In genomic region chr14:75786868-75787793, GRCm38 (mm10) we compare ENCODE assay signal across 8 mouse cellular contexts. TPM values are rescaled to one million over a fixed set of nuclear protein-coding genes. Genes with fewer than 3 reads are reported as not detected.
DNase-seq lines count a peak whose midpoint lies in the region; ATAC-seq and TF ChIP-seq lines count a peak whose summit lies in the region.

TSS of gene Slc25a30 (minus strand) at chr14:75787037.

- peak; percentile 98 for TF ChIP-seq POLR2A in heart, adult 2 months (IDR thresholded peaks at IDR 0.05; ENCODE audit: insufficient read depth, low read depth, low read length)
- peak; percentile 71; the same call in 1 of the 2 replicates for TF ChIP-seq POLR2A in limb, embryonic 14.5 days (IDR thresholded peaks at IDR 0.05; ENCODE audit: borderline replicate concordance, extremely low read depth, insufficient read depth, insufficient read length)

- peaks cover 5% of the 10 kb centered on the region; the same call in 1 of the 2 replicates for H3K4me1 ChIP-seq in embryonic facial prominence, embryonic 14.5 days (ENCODE audit: control insufficient read depth, insufficient read depth, low read length)
- H3K4me1 ChIP-seq in heart, adult 2 months (ENCODE audit: control insufficient read depth, insufficient read depth, low read length) = peaks cover 4% of the 10 kb centered on the region
- 0 out of 2 replicates have a peak, but pooled peaks cover 3% of the 10 kb centered on the region for H3K4me1 ChIP-seq in limb, embryonic 14.5 days (ENCODE audit: control insufficient read depth, insufficient read depth, low read length)
- H3K4me1 ChIP-seq in midbrain, postnatal 0 days (ENCODE audit: insufficient read depth, low read length) = no peaks in the 10 kb centered on the region

- peak within 1 kb of the TSS; percentile 76 for H3K9ac ChIP-seq in embryonic facial prominence, embryonic 14.5 days (ENCODE audit: low read depth, low read length)
- H3K9ac ChIP-seq in heart, adult 2 months (ENCODE audit: low read depth, low read length) = peak within 1 kb of the TSS; percentile 90
- H3K9ac ChIP-seq in limb, embryonic 14.5 days (ENCODE audit: low read depth, low read length, severe bottlenecking) = peak within 1 kb of the TSS; percentile 71
- H3K9ac ChIP-seq in midbrain, postnatal 0 days (replicated peaks; ENCODE audit: low read length, poor library complexity, severe bottlenecking) = peak within 1 kb of the TSS; percentile 86

- no peaks in the 10 kb centered on the region for H3K9me3 ChIP-seq in embryonic facial prominence, embryonic 14.5 days (ENCODE audit: control insufficient read depth, low read length)
- no peaks in the 10 kb centered on the region for H3K9me3 ChIP-seq in limb, embryonic 14.5 days (ENCODE audit: control insufficient read depth, low read length)
- no peaks in the 10 kb centered on the region for H3K9me3 ChIP-seq in midbrain, postnatal 0 days (ENCODE audit: low read length)

- H3K27ac ChIP-seq in embryonic facial prominence, embryonic 14.5 days (replicated peaks; ENCODE audit: low read depth, low read length) = 0 out of 2 replicates have a peak within 1 kb of the TSS, but pooled peaks have one; percentile 55
- H3K27ac ChIP-seq in heart, adult 2 months = peak within 1 kb of the TSS; percentile 95
- peak within 1 kb of the TSS; percentile 52 for H3K27ac ChIP-seq in limb, embryonic 14.5 days (replicated peaks; ENCODE audit: low read depth, low read length)
- H3K27ac ChIP-seq in midbrain, postnatal 0 days (ENCODE audit: low read depth, low read length) = peak within 1 kb of the TSS; percentile 92

- peak; percentile 95 for DNase-seq in 3T3-L1 (ENCODE audit: low read depth, low spot score)
- peak; percentile 91 to 93 for DNase-seq in adrenal gland, postnatal 4 days (ENCODE audit: low spot score in 2 of 2)
- peak; percentile 98 for DNase-seq in embryonic facial prominence, embryonic 14.5 days (ENCODE audit: low spot score)
- DNase-seq in heart, adult 2 months = peak; percentile 98 to 99
- peak; percentile 99 for DNase-seq in kidney, adult 9 months
- peak; percentile 96 for DNase-seq in limb, embryonic 14.5 days (ENCODE audit: low spot score)
- peak; percentile 97 for DNase-seq in midbrain, postnatal 0 days (ENCODE audit: low spot score)
- peak; percentile 94 to 95 for DNase-seq in spleen, postnatal 14 days (ENCODE audit: low spot score in 2 of 2)

- intact Hi-C loops in heart, adult 2 months (cut with DNase I) = loop anchor here (1.0 to 2.0 kb wide), 2 partner anchors 32 to 42 kb away; partner anchors contain the start of gene Cog3

- H3K27me3 ChIP-seq in embryonic facial prominence, embryonic 14.5 days (replicated peaks; ENCODE audit: control insufficient read depth, insufficient read depth, low read length) = peaks cover 21% of the 10 kb centered on the region
- H3K27me3 ChIP-seq in heart, adult 2 months (ENCODE audit: control insufficient read depth, insufficient read depth, low read length) = no peaks in the 10 kb centered on the region
- no peaks in the 10 kb centered on the region for H3K27me3 ChIP-seq in limb, embryonic 14.5 days (ENCODE audit: control insufficient read depth, insufficient read depth, low read length)
- H3K27me3 ChIP-seq in midbrain, postnatal 0 days (ENCODE audit: insufficient read depth, low read length) = no peaks in the 10 kb centered on the region

- H3K4me2 ChIP-seq in embryonic facial prominence, embryonic 14.5 days (ENCODE audit: low read depth, low read length) = peak within 1 kb of the TSS; percentile 88
- H3K4me2 ChIP-seq in limb, embryonic 14.5 days (replicated peaks; ENCODE audit: low read depth, low read length, severe bottlenecking) = peak within 1 kb of the TSS; percentile 89
- peak within 1 kb of the TSS; percentile 57 for H3K4me2 ChIP-seq in midbrain, postnatal 0 days (ENCODE audit: low read depth, low read length, poor library complexity, severe bottlenecking)

- no peak for TF ChIP-seq EP300 in heart, adult 2 months (IDR thresholded peaks at IDR 0.05; ENCODE audit: insufficient read depth, low read depth, low read length)

- H3K4me3 ChIP-seq in embryonic facial prominence, embryonic 14.5 days (ENCODE audit: low read depth, low read length) = peak within 1 kb of the TSS; percentile 73
- peak within 1 kb of the TSS; percentile 90 for H3K4me3 ChIP-seq in heart, adult 2 months
- H3K4me3 ChIP-seq in limb, embryonic 14.5 days (replicated peaks; ENCODE audit: low read length) = peak within 1 kb of the TSS; percentile 74
- peak within 1 kb of the TSS; percentile 77 for H3K4me3 ChIP-seq in midbrain, postnatal 0 days (ENCODE audit: low read depth, low read length)

- ATAC-seq in embryonic facial prominence, embryonic 14.5 days (ENCODE audit: low read depth) = peak; percentile 99
- ATAC-seq in limb, embryonic 14.5 days (ENCODE audit: low FRiP score, low read depth) = peak; percentile 98
- ATAC-seq in midbrain, postnatal 0 days (ENCODE audit: low FRiP score) = peak; percentile 98

- WGBS in embryonic facial prominence, embryonic 14.5 days = 7% methylated on average over 39 of the region's 51 CpGs
- 3% methylated on average over 51 of the region's 51 CpGs for WGBS in heart, adult 2 months
- WGBS in limb, embryonic 14.5 days = 6% methylated on average over 50 of the region's 51 CpGs
- WGBS in midbrain, postnatal 0 days = 6% methylated on average over 51 of the region's 51 CpGs

- no peak for TF ChIP-seq CTCF in heart, adult 2 months (IDR thresholded peaks at IDR 0.05)
- no peak for TF ChIP-seq CTCF in midbrain, postnatal 0 days (IDR thresholded peaks at IDR 0.05)

- H3K36me3 ChIP-seq in embryonic facial prominence, embryonic 14.5 days (ENCODE audit: control insufficient read depth, insufficient read depth, low read length) = no peaks in the 10 kb centered on the region
- no peaks in the 10 kb centered on the region for H3K36me3 ChIP-seq in heart, adult 2 months (ENCODE audit: control insufficient read depth, insufficient read depth, low read length)
- H3K36me3 ChIP-seq in limb, embryonic 14.5 days (ENCODE audit: control insufficient read depth, insufficient read depth, low read length) = no peaks in the 10 kb centered on the region
- no peaks in the 10 kb centered on the region for H3K36me3 ChIP-seq in midbrain, postnatal 0 days (ENCODE audit: insufficient read depth, low read length)

- H3K79me2 ChIP-seq in heart, adult 2 months (replicated peaks; ENCODE audit: control insufficient read depth, insufficient read depth, low read length) = 0 out of 2 replicates have a peak, but pooled peaks cover 1% of the 10 kb centered on the region

RNA-seq across cellular contexts. Expression of gene Slc25a30, which starts in this region (rescaled TPM):
- 10 to 100 TPM; 46.9 to 51.2 TPM for total RNA-seq in adrenal gland, postnatal 4 days (2021)
- polyA plus RNA-seq in embryonic facial prominence, embryonic 14.5 days (2014; fragmentation: Nextera tagmentation; extraction: Ambion mirVana) = 4.3 and 4.4 TPM in 2 replicates
- total RNA-seq in heart, adult 2 months (2021) = 10 to 100 TPM; 13.9 to 15.2 TPM
- polyA plus RNA-seq in heart, adult 2 months (2012; rRNA removed) = 6.3 and 7.2 TPM in 2 replicates
- 6.2 and 8.2 TPM in 2 replicates for polyA plus RNA-seq in limb, embryonic 14.5 days (2012; rRNA removed)
- polyA plus RNA-seq in limb, embryonic 14.5 days (2014; fragmentation: Nextera tagmentation; extraction: Ambion mirVana) = 3.5 and 4.6 TPM in 2 replicates
- 9.6 and 17.1 TPM in 2 replicates for total RNA-seq in midbrain, postnatal 0 days (2014; rRNA removed)
- 6.2 and 6.5 TPM in 2 replicates for polyA plus RNA-seq in midbrain, postnatal 0 days (2015; fragmentation: Nextera tagmentation; extraction: Ambion mirVana)

Comparison
In these comparisons a context has a peak if more than half of its experiments do, and no peak if none do; other contexts are left out.
1. Peak in every context shown above with its lines: DNase-seq, ATAC-seq, H3K4me3 ChIP-seq and H3K27ac ChIP-seq.